Mouse (Mus musculus): ENCODE data around the gene Gm28635. TPM values are rescaled to one million over a fixed set of nuclear protein-coding genes. Genes with fewer than 3 reads are reported as not detected.
"Not testable (repeated sequence)": the region's sequence is repeated elsewhere in the genome, so short reads cannot be mapped to it uniquely, and the experiment has no call there.

Gene Gm28635
- total RNA-seq, 2 experiments from 2014 or later: 7.6 to 9.6 TPM

GRCm38 (mm10) chr2:84677270-84677967 is 422 bp downstream of the Gm28635 start:
- intact Hi-C loops (cut with DNase I): no loop called here
- H3K27ac ChIP-seq: peak overlapping the region; percentile 83

GRCm38 (mm10) chr2:84671535-84671934 is 6.3 kb downstream of the Gm28635 start:
- H3K27ac ChIP-seq; intact Hi-C loops (cut with DNase I); DNase-seq (ENCODE audit: extremely low spot score in 1 of 2, low spot score in 2 of 2); H3K4me3 ChIP-seq: not testable (repeated sequence)

More at GRCm38 (mm10) chr2:84677270-84677967, 422 bp downstream of the Gm28635 start:
- peak overlapping the region; percentile 58 for H3K4me3 ChIP-seq
- no peak for DNase-seq (ENCODE audit: extremely low spot score in 1 of 2, low spot score in 2 of 2)
- peak; percentile 39 for TF ChIP-seq CTCF (IDR thresholded peaks at IDR 0.05)

- peak within 1 kb of the TSS; percentile 93 for H3K4me3 ChIP-seq
These were observed 7.3 kb downstream of the Gm28635 start, which contains the start of gene Selenoh for GRCm38 (mm10) chr2:84670569-84670933. Gene Selenoh, minus strand, starts transcription at chr2:84670770.

GRCm38 (mm10) chr2:84669828-84670568 is 7.8 kb downstream of the Gm28635 start:
- DNase-seq (ENCODE audit: extremely low spot score in 1 of 2, low spot score in 2 of 2): no peak
- Histone ChIP-seq H3K27ac (peak overlapping the region; percentile 81), H3K4me3 (peak overlapping the region; percentile 93)
- intact Hi-C loops (cut with DNase I): no loop called here
- TF ChIP-seq CTCF (IDR thresholded peaks at IDR 0.05): no peak

More at GRCm38 (mm10) chr2:84670569-84670933, 7.3 kb downstream of the Gm28635 start, which contains the start of gene Selenoh:
- H3K27ac ChIP-seq: peak within 1 kb of the TSS; percentile 81
- TF ChIP-seq CTCF (IDR thresholded peaks at IDR 0.05): no peak
- intact Hi-C loops (cut with DNase I): no loop called here
- DNase-seq (ENCODE audit: extremely low spot score in 1 of 2, low spot score in 2 of 2): peak; percentile 79 to 83

GRCm38 (mm10) chr2:84666081-84666480 is 11.8 kb downstream of the Gm28635 start:
- no peak overlapping the region for H3K4me3 ChIP-seq
- intact Hi-C loops (cut with DNase I): no loop called here
- DNase-seq (ENCODE audit: extremely low spot score in 1 of 2, low spot score in 2 of 2): no peak
- TF ChIP-seq CTCF (IDR thresholded peaks at IDR 0.05): no peak
- H3K27ac ChIP-seq: no peak overlapping the region

GRCm38 (mm10) chr2:84662866-84663265 is 15.0 kb downstream of the Gm28635 start:
- DNase-seq (ENCODE audit: extremely low spot score in 1 of 2, low spot score in 2 of 2): no peak
- TF ChIP-seq CTCF (IDR thresholded peaks at IDR 0.05): peak; percentile 56
- Histone ChIP-seq H3K4me3 (no peak overlapping the region), H3K27ac (no peak overlapping the region)
- intact Hi-C loops (cut with DNase I): no loop called here

GRCm38 (mm10) chr2:84660253-84660652 is 17.6 kb downstream of the Gm28635 start:
- H3K27ac ChIP-seq: no peak overlapping the region
- peak in 1 of 2 experiments; percentile 34 for DNase-seq (ENCODE audit: extremely low spot score in 1 of 2, low spot score in 2 of 2)
- H3K4me3 ChIP-seq: no peak overlapping the region
- TF ChIP-seq CTCF (IDR thresholded peaks at IDR 0.05): peak; percentile 69
- intact Hi-C loops (cut with DNase I): loop anchor here (2.0 kb wide), 2 partner anchors 41 to 205 kb away; no protein-coding TSS in a partner anchor

- H3K4me3 ChIP-seq: no peak within 1 kb of the TSS
- no peak within 1 kb of the TSS for H3K27ac ChIP-seq
- TF ChIP-seq CTCF (IDR thresholded peaks at IDR 0.05): no peak
- intact Hi-C loops (cut with DNase I): no loop called here
- no peak for DNase-seq (ENCODE audit: extremely low spot score in 1 of 2, low spot score in 2 of 2)
These were observed 19.0 kb downstream of the Gm28635 start, which contains the start of gene Btbd18 for GRCm38 (mm10) chr2:84658806-84659205. Gene Btbd18, plus strand, starts transcription at chr2:84659079.

- no peak overlapping the region for H3K4me3 ChIP-seq
- no peak for DNase-seq (ENCODE audit: extremely low spot score in 1 of 2, low spot score in 2 of 2)
- intact Hi-C loops (cut with DNase I): no loop called here
- H3K27ac ChIP-seq: no peak overlapping the region
- no peak for TF ChIP-seq CTCF (IDR thresholded peaks at IDR 0.05)
These were observed 22.0 kb downstream of the Gm28635 start for GRCm38 (mm10) chr2:84655864-84656263.

GRCm38 (mm10) chr2:84653354-84653753 is 24.5 kb downstream of the Gm28635 start:
- Histone ChIP-seq H3K27ac (no peak overlapping the region), H3K4me3 (no peak overlapping the region)
- TF ChIP-seq CTCF (IDR thresholded peaks at IDR 0.05): peak; percentile 56
- DNase-seq (ENCODE audit: extremely low spot score in 1 of 2, low spot score in 2 of 2): no peak
- intact Hi-C loops (cut with DNase I): no loop called here

GRCm38 (mm10) chr2:84650464-84651195 is 27.2 kb downstream of the Gm28635 start, which contains the start of gene Ctnnd1:
Gene Ctnnd1, minus strand, starts transcription at chr2:84650765.
- DNase-seq (ENCODE audit: extremely low spot score in 1 of 2, low spot score in 2 of 2): peak; percentile 80 to 85
- H3K27ac ChIP-seq: peak within 1 kb of the TSS; percentile 95
- no peak for TF ChIP-seq CTCF (IDR thresholded peaks at IDR 0.05)
- peak within 1 kb of the TSS; percentile 68 for H3K4me3 ChIP-seq
- intact Hi-C loops (cut with DNase I): loop anchor here (1.0 kb wide), 1 partner anchor 32 kb away; no protein-coding TSS in a partner anchor

All from left cerebral cortex, adult 2 months (tissue).